ENCODE assay signal across 8 mouse cellular contexts in genomic region chr10:59919494-59920181, GRCm38 (mm10). TPM values are rescaled to one million over a fixed set of nuclear protein-coding genes. Genes with fewer than 3 reads are reported as not detected.
DNase-seq lines count a peak whose midpoint lies in the region; ATAC-seq lines count a peak whose summit lies in the region.

No protein-coding gene starts in this region.

- ATAC-seq in heart, embryonic 15.5 days (replicated peaks; ENCODE audit: insufficient number of reproducible peaks, insufficient read depth, low FRiP score, low read depth), result no peak
- no peak for ATAC-seq in limb, embryonic 13.5 days (ENCODE audit: low FRiP score, low read depth)

- no peaks in the 10 kb centered on the region for H3K27me3 ChIP-seq in heart, embryonic 15.5 days
- no peaks in the 10 kb centered on the region for H3K27me3 ChIP-seq in limb, embryonic 13.5 days

- H3K9ac ChIP-seq in heart, embryonic 15.5 days, result 0 out of 2 replicates have a peak overlapping the region, but pooled peaks have one; percentile 6
- H3K9ac ChIP-seq in limb, embryonic 13.5 days, result no peak overlapping the region

- peak overlapping the region; percentile 86 for H3K27ac ChIP-seq in heart, embryonic 15.5 days
- H3K27ac ChIP-seq in limb, embryonic 13.5 days, result peak overlapping the region; percentile 92

- 40% methylated on average over 15 of the region's 15 CpGs for WGBS in heart, embryonic 15.5 days
- WGBS in limb, embryonic 13.5 days, result 24% methylated on average over 15 of the region's 15 CpGs

- H3K4me1 ChIP-seq in heart, embryonic 15.5 days (replicated peaks), result peaks cover 61% of the 10 kb centered on the region
- H3K4me1 ChIP-seq in limb, embryonic 13.5 days, result peaks cover 61% of the 10 kb centered on the region

- peak; percentile 98 for DNase-seq in heart, adult 11 months
- no peak for DNase-seq in heart, adult 8-10 months (ENCODE audit: low spot score)
- DNase-seq in adipocyte (ENCODE audit: low spot score), result peak; percentile 71
- DNase-seq in right cerebral cortex, postnatal 4 days, result no peak
- DNase-seq in T-cell, adult 2 months (ENCODE audit: low spot score), result no peak
- no peak for DNase-seq in left cerebral cortex, adult 11 months (ENCODE audit: low spot score)

- H3K9me3 ChIP-seq in heart, embryonic 15.5 days (replicated peaks), result no peaks in the 10 kb centered on the region
- H3K9me3 ChIP-seq in limb, embryonic 13.5 days, result no peaks in the 10 kb centered on the region

- no peaks in the 10 kb centered on the region for H3K36me3 ChIP-seq in heart, embryonic 15.5 days
- H3K36me3 ChIP-seq in limb, embryonic 13.5 days, result no peaks in the 10 kb centered on the region

- no peak overlapping the region for H3K4me2 ChIP-seq in heart, embryonic 15.5 days
- peak overlapping the region; percentile 82; the same call in 1 of the 2 replicates for H3K4me2 ChIP-seq in limb, embryonic 13.5 days (replicated peaks)

- H3K4me3 ChIP-seq in heart, embryonic 15.5 days, result no peak overlapping the region
- no peak overlapping the region for H3K4me3 ChIP-seq in limb, embryonic 13.5 days

RNA-seq across cellular contexts. Expression of gene Ddit4, which starts 32.0 kb away (rescaled TPM):
- 10 to 100 TPM; 22.1 to 74.4 (median 55.6) TPM for total RNA-seq in heart, adult 8-10 months (2022)
- polyA plus RNA-seq in heart, embryonic 15.5 days (2015; fragmentation: Nextera tagmentation; extraction: Ambion mirVana), result 22.7 and 33.4 TPM in 2 replicates
- 75.9 and 77.0 TPM in 2 replicates for polyA plus RNA-seq in limb, embryonic 13.5 days (2015; fragmentation: Nextera tagmentation; extraction: Ambion mirVana)

RNA-seq across cellular contexts. Expression of gene Dnajb12, which starts 40.3 kb away (rescaled TPM):
- total RNA-seq in heart, adult 8-10 months (2022), result 10 to 100 TPM; 38.1 to 44.8 (median 44.4) TPM
- 17.8 and 23.3 TPM in 2 replicates for polyA plus RNA-seq in heart, embryonic 15.5 days (2015; fragmentation: Nextera tagmentation; extraction: Ambion mirVana)
- polyA plus RNA-seq in limb, embryonic 13.5 days (2015; fragmentation: Nextera tagmentation; extraction: Ambion mirVana), result 19.3 and 20.1 TPM in 2 replicates

Comparison
In these comparisons a context has a peak if more than half of its experiments do, and no peak if none do; other contexts are left out.
1. DNase-seq: peak in heart, adult 11 months (single experiment) and adipocyte (single experiment); none in heart, adult 8-10 months (single experiment), right cerebral cortex, postnatal 4 days (single experiment), T-cell, adult 2 months (single experiment) and left cerebral cortex, adult 11 months (single experiment).